Mouse (Mus musculus): ENCODE results near the gene Lamc1.
"Not testable (repeated sequence)": the region's sequence is repeated elsewhere in the genome, so short reads cannot be mapped to it uniquely, and the experiment has no call there.

The Lamc1 gene

GRCm38 (mm10) chr1:153332444-153333295 lies at the start of gene Lamc1:
Gene Lamc1, minus strand, starts transcription at chr1:153332786.
- in situ Hi-C loops (cut with MboI, MseI): no loop called here

GRCm38 (mm10) chr1:153380746-153381282 lies 48.2 kb upstream of the Lamc1 start:
- in situ Hi-C loops (cut with MboI, MseI): no loop called here

GRCm38 (mm10) chr1:153379832-153380231 lies 47.2 kb upstream of the Lamc1 start:
- in situ Hi-C loops (cut with MboI, MseI): no loop called here

GRCm38 (mm10) chr1:153378587-153378986 lies 46.0 kb upstream of the Lamc1 start:
- in situ Hi-C loops (cut with MboI, MseI): no loop called here

- in situ Hi-C loops (cut with MboI, MseI): no loop called here
Measured at GRCm38 (mm10) chr1:153376446-153376845, 43.9 kb upstream of the Lamc1 start.

- in situ Hi-C loops (cut with MboI, MseI): no loop called here
Measured at GRCm38 (mm10) chr1:153374136-153374535, 41.5 kb upstream of the Lamc1 start.

- in situ Hi-C loops (cut with MboI, MseI): no loop called here
Measured at GRCm38 (mm10) chr1:153371846-153372245, 39.3 kb upstream of the Lamc1 start.

- in situ Hi-C loops (cut with MboI, MseI): no loop called here
Measured at GRCm38 (mm10) chr1:153369011-153369410, 36.4 kb upstream of the Lamc1 start.

- in situ Hi-C loops (cut with MboI, MseI): no loop called here
Measured at GRCm38 (mm10) chr1:153367048-153367447, 34.5 kb upstream of the Lamc1 start.

GRCm38 (mm10) chr1:153361926-153362325 lies 29.3 kb upstream of the Lamc1 start:
- in situ Hi-C loops (cut with MboI, MseI): no loop called here

- in situ Hi-C loops (cut with MboI, MseI): no loop called here
Measured at GRCm38 (mm10) chr1:153360556-153360955, 28.0 kb upstream of the Lamc1 start.

GRCm38 (mm10) chr1:153357218-153357617 lies 24.6 kb upstream of the Lamc1 start:
- in situ Hi-C loops (cut with MboI, MseI): loop anchor here (10.0 kb wide), 1 partner anchor 1602 kb away; the partner anchor contains the start of gene Edem3

GRCm38 (mm10) chr1:153354466-153354865 lies 21.9 kb upstream of the Lamc1 start:
- in situ Hi-C loops (cut with MboI, MseI): loop anchor here (10.0 kb wide), 1 partner anchor 1600 kb away; the partner anchor contains the start of gene Edem3

- in situ Hi-C loops (cut with MboI, MseI): loop anchor here (10.0 kb wide), 1 partner anchor 1599 kb away; the partner anchor contains the start of gene Edem3
Measured at GRCm38 (mm10) chr1:153353736-153354430, 21.3 kb upstream of the Lamc1 start.

- in situ Hi-C loops (cut with MboI, MseI): loop anchor here (10.0 kb wide), 1 partner anchor 1596 kb away; the partner anchor contains the start of gene Edem3
Measured at GRCm38 (mm10) chr1:153351034-153351433, 18.4 kb upstream of the Lamc1 start.

GRCm38 (mm10) chr1:153347726-153348125 lies 15.1 kb upstream of the Lamc1 start:
- in situ Hi-C loops (cut with MboI, MseI): no loop called here

- in situ Hi-C loops (cut with MboI, MseI): no loop called here
Measured at GRCm38 (mm10) chr1:153347040-153347439, 14.5 kb upstream of the Lamc1 start.

- in situ Hi-C loops (cut with MboI, MseI): no loop called here
Measured at GRCm38 (mm10) chr1:153345699-153346291, 13.2 kb upstream of the Lamc1 start.

- in situ Hi-C loops (cut with MboI, MseI): no loop called here
Measured at GRCm38 (mm10) chr1:153345002-153345401, 12.4 kb upstream of the Lamc1 start.

- in situ Hi-C loops (cut with MboI, MseI): not testable (repeated sequence)
Measured at GRCm38 (mm10) chr1:153335451-153335850, 2.9 kb upstream of the Lamc1 start.

- in situ Hi-C loops (cut with MboI, MseI): no loop called here
Measured at GRCm38 (mm10) chr1:153333296-153334121, 923 bp upstream of the Lamc1 start.
